Comparison of ENCODE assay signal across 9 mouse cellular contexts in genomic region chr7:102244782-102245535, GRCm38 (mm10). TPM values are rescaled to one million over a fixed set of nuclear protein-coding genes. Genes with fewer than 3 reads are reported as not detected.
A peak's percentile ranks its signal among the peaks of the same experiment; 100 is the strongest.
DNase-seq lines count a peak whose midpoint lies in the region; ATAC-seq and TF ChIP-seq lines count a peak whose summit lies in the region.
"Had no signal": no experiment of that assay in that cellular context is flagged by ENCODE, and none has a peak within 500 bp of the region (broad histone marks: within the 10 kb centered on the region; RNA-seq: fewer than 3 reads in every experiment).

No protein-coding gene starts in this region.

- no peak overlapping the region for H3K4me2 ChIP-seq in CH12.LX (ENCODE audit: insufficient read depth, low read depth, poor library complexity, severe bottlenecking)
- peak overlapping the region; percentile 80 for H3K4me2 ChIP-seq in liver, postnatal 0 days (ENCODE audit: low read depth, low read length)
- H3K4me2 ChIP-seq in hindbrain, embryonic 14.5 days (replicated peaks): no peak overlapping the region
- H3K4me2 ChIP-seq: midbrain, embryonic 15.5 days had no signal

- no peak for TF ChIP-seq CTCF in CH12.LX (conservative IDR thresholded peaks at IDR 0.05 in 1 of 2, IDR thresholded peaks at IDR 0.05 in 1 of 2; ENCODE audit: low read depth in 2 of 2, low read length in 2 of 2)
- no peak for TF ChIP-seq CTCF in bone marrow macrophage, adult 2 months (IDR thresholded peaks at IDR 0.05; ENCODE audit: low read depth, low read length)
- TF ChIP-seq CTCF in liver, postnatal 0 days (IDR thresholded peaks at IDR 0.05; ENCODE audit: low read depth): no peak

- DNase-seq in CH12.LX (ENCODE audit: extremely low read depth): no peak
- peak; percentile 72 to 78 for DNase-seq in heart, postnatal 10 days
- no peak for DNase-seq in liver, postnatal 0 days
- no peak for DNase-seq in hindbrain, embryonic 14.5 days (ENCODE audit: low spot score)
- DNase-seq in frontal cortex, postnatal 10 days (ENCODE audit: low spot score in 2 of 2): no peak
- DNase-seq in layer of hippocampus, adult 9-11 months: no peak

- H3K4me3 ChIP-seq in CH12.LX (replicated peaks in 1 of 3; ENCODE audit: low read depth in 2 of 3, low read length in 2 of 3, poor library complexity in 1 of 3): no peak overlapping the region
- H3K4me3 ChIP-seq in bone marrow macrophage, adult 2 months (ENCODE audit: insufficient read depth, low read length): peak overlapping the region; percentile 63
- peak overlapping the region; percentile 16; the same call in 1 of the 2 replicates for H3K4me3 ChIP-seq in liver, postnatal 0 days (ENCODE audit: low read depth, low read length)
- no peak overlapping the region for H3K4me3 ChIP-seq in hindbrain, embryonic 14.5 days (replicated peaks; ENCODE audit: low read length)
- H3K4me3 ChIP-seq: hindbrain, embryonic 10.5 days; midbrain, embryonic 15.5 days had no signal

- no peak overlapping the region for H3K27ac ChIP-seq in CH12.LX (ENCODE audit: insufficient read depth, low read depth)
- peak overlapping the region; percentile 88 for H3K27ac ChIP-seq in bone marrow macrophage, adult 2 months (ENCODE audit: insufficient read depth, low read depth, low read length)
- peak overlapping the region; percentile 100 for H3K27ac ChIP-seq in liver, postnatal 0 days (ENCODE audit: low read depth)
- no peak overlapping the region for H3K27ac ChIP-seq in hindbrain, embryonic 14.5 days
- H3K27ac ChIP-seq: midbrain, embryonic 15.5 days had no signal

- TF ChIP-seq EP300 in CH12.LX (IDR thresholded peaks at IDR 0.05; ENCODE audit: low read length): no peak
- TF ChIP-seq EP300 in liver, postnatal 0 days (IDR thresholded peaks at IDR 0.05; ENCODE audit: low read depth): no peak

- 51% methylated on average over 3 of the region's 3 CpGs for WGBS in liver, postnatal 0 days (ENCODE audit: insufficient replicate concordance)
- WGBS in hindbrain, embryonic 14.5 days: 88% methylated on average over 3 of the region's 3 CpGs

- peaks cover 52% of the 10 kb centered on the region for H3K79me2 ChIP-seq in CH12.LX (replicated peaks; ENCODE audit: control insufficient read depth, extremely low read depth, insufficient read depth, poor library complexity, severe bottlenecking)

- in situ Hi-C loops in CH12.LX (cut with MboI; ENCODE audit: low pct_ligation_motif_present, low pct_unique_long_range_greater_than_20kb, low sequenced_read_pairs): no loop called here

- intact Hi-C loops in heart, postnatal 10 days (cut with DNase I): no loop called here

- no peak overlapping the region for H3K9ac ChIP-seq in CH12.LX (ENCODE audit: insufficient read depth, low read depth)
- H3K9ac ChIP-seq in liver, postnatal 0 days (replicated peaks): peak overlapping the region; percentile 49
- H3K9ac ChIP-seq in hindbrain, embryonic 14.5 days: no peak overlapping the region
- H3K9ac ChIP-seq: midbrain, embryonic 15.5 days had no signal

- no peaks in the 10 kb centered on the region for H3K27me3 ChIP-seq in CH12.LX (replicated peaks)
- no peaks in the 10 kb centered on the region for H3K27me3 ChIP-seq in liver, postnatal 0 days (ENCODE audit: insufficient read depth, low read length)
- H3K27me3 ChIP-seq in hindbrain, embryonic 14.5 days (ENCODE audit: control insufficient read depth, insufficient read depth, low read length): no peaks in the 10 kb centered on the region
- H3K27me3 ChIP-seq: midbrain, embryonic 15.5 days had no signal

- H3K4me1 ChIP-seq in CH12.LX (ENCODE audit: control insufficient read depth in 1 of 2, insufficient read depth in 2 of 2): peaks cover 43 to 68% of the 10 kb centered on the region in 2 experiments
- H3K4me1 ChIP-seq in bone marrow macrophage, adult 2 months (ENCODE audit: control insufficient read depth, insufficient read depth, low read length): peaks cover 54% of the 10 kb centered on the region
- H3K4me1 ChIP-seq in liver, postnatal 0 days (ENCODE audit: insufficient read depth): peaks cover 64% of the 10 kb centered on the region
- H3K4me1 ChIP-seq in hindbrain, embryonic 14.5 days (replicated peaks; ENCODE audit: control insufficient read depth, insufficient read depth, low read length): peaks cover 8% of the 10 kb centered on the region; the same call in 1 of the 2 replicates

- TF ChIP-seq RAD21 in CH12.LX (IDR thresholded peaks at IDR 0.05; ENCODE audit: low read depth, low read length): no peak

- peak; percentile 17; the same call in 1 of the 2 replicates for ATAC-seq in liver, postnatal 0 days
- no peak for ATAC-seq in hindbrain, embryonic 14.5 days (ENCODE audit: low FRiP score)
- ATAC-seq: midbrain, embryonic 15.5 days had no signal

- no peak for TF ChIP-seq POLR2A in CH12.LX (IDR thresholded peaks at IDR 0.05; ENCODE audit: low read depth, low read length)
- TF ChIP-seq POLR2A in bone marrow macrophage, adult 2 months (IDR thresholded peaks at IDR 0.05; ENCODE audit: borderline replicate concordance, low read depth, low read length): no peak

- H3K9me3 ChIP-seq in CH12.LX (replicated peaks; ENCODE audit: low read length): peaks cover under 1% of the 10 kb centered on the region
- H3K9me3 ChIP-seq in liver, postnatal 0 days (ENCODE audit: low read length): no peaks in the 10 kb centered on the region
- H3K9me3 ChIP-seq in hindbrain, embryonic 14.5 days (ENCODE audit: control insufficient read depth, low read length): no peaks in the 10 kb centered on the region
- H3K9me3 ChIP-seq: hindbrain, embryonic 10.5 days; midbrain, embryonic 15.5 days had no signal

- dilution Hi-C loops in CH12.LX (cut with MboI; ENCODE audit: extremely low pct_ligation_motif_present, extremely low pct_unique_long_range_greater_than_20kb, low sequenced_read_pairs): no loop called here

- peaks cover 29 to 49% of the 10 kb centered on the region in 2 experiments for H3K36me3 ChIP-seq in CH12.LX (replicated peaks in 1 of 2; ENCODE audit: control insufficient read depth in 1 of 2, insufficient read depth in 1 of 2, low read length in 1 of 2)
- H3K36me3 ChIP-seq in liver, postnatal 0 days (replicated peaks; ENCODE audit: insufficient read depth, low read length): peaks cover 33% of the 10 kb centered on the region
- peaks cover 6% of the 10 kb centered on the region; the same call in 1 of the 2 replicates for H3K36me3 ChIP-seq in hindbrain, embryonic 14.5 days (replicated peaks; ENCODE audit: control insufficient read depth, insufficient read depth)
- H3K36me3 ChIP-seq: midbrain, embryonic 15.5 days had no signal

TF ChIP-seq in CH12.LX, 34 proteins besides CTCF, POLR2A, EP300 and RAD21:
- peak; percentile 58 for TF ChIP-seq ZNF384 (IDR thresholded peaks at IDR 0.05; ENCODE audit: low read depth, low read length)
- TF ChIP-seq ZMIZ1 (IDR thresholded peaks at IDR 0.05; ENCODE audit: low read depth, low read length): no peak
- no peak for TF ChIP-seq JUN (IDR thresholded peaks at IDR 0.05; ENCODE audit: insufficient read depth, low read depth, low read length)
- no peak for TF ChIP-seq SMC3 (IDR thresholded peaks at IDR 0.05; ENCODE audit: low read depth, low read length)
TF ChIP-seq in CH12.LX: peak in this region for 1.

RNA-seq across cellular contexts. Expression of gene Rhog, which starts 10.9 kb away (rescaled TPM):
- total RNA-seq in CH12.LX (2012; rRNA removed): 17.1 and 22.7 TPM in 2 replicates
- 9.6 and 12.2 TPM in 2 replicates for total RNA-seq in CH12.LX (2014; rRNA removed)
- polyA plus RNA-seq in CH12.LX (2012; ENCODE audit: insufficient read length, low read depth): 109 and 118 TPM in 2 replicates
- polyA plus RNA-seq in bone marrow macrophage, adult 2 months (2012; ENCODE audit: insufficient read depth, insufficient read length, missing spikeins): 537 and 572 TPM in 2 replicates
- 10 to 100 TPM; 40.8 to 42.2 TPM for total RNA-seq in heart, postnatal 10 days (2021)
- 52.3 and 54.5 TPM in 2 replicates for polyA plus RNA-seq in liver, postnatal 0 days (2015; fragmentation: Nextera tagmentation; extraction: Ambion mirVana)
- polyA plus RNA-seq in hindbrain, embryonic 14.5 days (2014; fragmentation: Nextera tagmentation; extraction: Ambion mirVana): 20.3 and 20.5 TPM in 2 replicates

RNA-seq across cellular contexts. Expression of gene Stim1, which starts 22.6 kb away (rescaled TPM):
- 8.9 and 10.2 TPM in 2 replicates for total RNA-seq in CH12.LX (2012; rRNA removed)
- 21.0 and 26.6 TPM in 2 replicates for total RNA-seq in CH12.LX (2014; rRNA removed)
- 23.9 and 24.1 TPM in 2 replicates for polyA plus RNA-seq in CH12.LX (2012; ENCODE audit: insufficient read length, low read depth)
- 43.4 and 50.2 TPM in 2 replicates for polyA plus RNA-seq in bone marrow macrophage, adult 2 months (2012; ENCODE audit: insufficient read depth, insufficient read length, missing spikeins)
- 10 to 100 TPM; 23.4 to 30.7 TPM for total RNA-seq in heart, postnatal 10 days (2021)
- 15.6 and 17.9 TPM in 2 replicates for polyA plus RNA-seq in liver, postnatal 0 days (2015; fragmentation: Nextera tagmentation; extraction: Ambion mirVana)
- polyA plus RNA-seq in hindbrain, embryonic 14.5 days (2014; fragmentation: Nextera tagmentation; extraction: Ambion mirVana): 15.2 and 15.4 TPM in 2 replicates

RNA-seq across cellular contexts. Expression of gene Pgap2, which starts 35.0 kb away (rescaled TPM):
- total RNA-seq in CH12.LX (2012; rRNA removed): 13.2 and 18.3 TPM in 2 replicates
- 20.3 and 23.7 TPM in 2 replicates for total RNA-seq in CH12.LX (2014; rRNA removed)
- 26.1 and 38.5 TPM in 2 replicates for polyA plus RNA-seq in CH12.LX (2012; ENCODE audit: insufficient read length, low read depth)
- polyA plus RNA-seq in bone marrow macrophage, adult 2 months (2012; ENCODE audit: insufficient read depth, insufficient read length, missing spikeins): 103 and 110 TPM in 2 replicates
- total RNA-seq in heart, postnatal 10 days (2021): 10 to 100 TPM; 55.2 to 58.0 TPM
- polyA plus RNA-seq in liver, postnatal 0 days (2015; fragmentation: Nextera tagmentation; extraction: Ambion mirVana): 27.2 and 28.7 TPM in 2 replicates
- polyA plus RNA-seq in hindbrain, embryonic 14.5 days (2014; fragmentation: Nextera tagmentation; extraction: Ambion mirVana): 63.9 and 65.0 TPM in 2 replicates

RNA-seq across cellular contexts. Expression of gene Nup98, which starts 35.0 kb away (rescaled TPM):
- 24.6 and 27.3 TPM in 2 replicates for total RNA-seq in CH12.LX (2012; rRNA removed)
- 23.9 and 25.0 TPM in 2 replicates for total RNA-seq in CH12.LX (2014; rRNA removed)
- polyA plus RNA-seq in CH12.LX (2012; ENCODE audit: insufficient read length, low read depth): 34.3 and 37.1 TPM in 2 replicates
- 33.3 and 36.9 TPM in 2 replicates for polyA plus RNA-seq in bone marrow macrophage, adult 2 months (2012; ENCODE audit: insufficient read depth, insufficient read length, missing spikeins)
- 10 to 100 TPM; 39.9 to 40.5 TPM for total RNA-seq in heart, postnatal 10 days (2021)
- polyA plus RNA-seq in liver, postnatal 0 days (2015; fragmentation: Nextera tagmentation; extraction: Ambion mirVana): 7.0 and 8.6 TPM in 2 replicates
- polyA plus RNA-seq in hindbrain, embryonic 14.5 days (2014; fragmentation: Nextera tagmentation; extraction: Ambion mirVana): 24.4 and 25.8 TPM in 2 replicates

Comparison
In these comparisons a context has a peak if more than half of its experiments do, and no peak if none do; other contexts are left out.
1. DNase-seq: peak in heart, postnatal 10 days (2 of 2); none in CH12.LX (single experiment), liver, postnatal 0 days (single experiment), hindbrain, embryonic 14.5 days (single experiment), frontal cortex, postnatal 10 days (0 of 2) and layer of hippocampus, adult 9-11 months (single experiment).
2. H3K27ac ChIP-seq: peak in bone marrow macrophage, adult 2 months (single experiment) and liver, postnatal 0 days (single experiment); none in CH12.LX (single experiment) and hindbrain, embryonic 14.5 days (single experiment).
3. H3K4me3 ChIP-seq: peak in bone marrow macrophage, adult 2 months (single experiment) and liver, postnatal 0 days (single experiment); none in CH12.LX (0 of 3) and hindbrain, embryonic 14.5 days (single experiment).